Mouse (Mus musculus) erythroblast, embryonic 14.5 days (primary cell): ENCODE results near the gene Nrxn3.

ENCODE experiments used
- GATA1 ChIP-seq: IDR thresholded peaks from 2 replicates; pipeline ENCODE4 v1.6.1; 2012; ENCODE audit warnings: low read length, inconsistent platforms, mixed read lengths
- TAL1 ChIP-seq: IDR thresholded peaks from 3 replicates; pipeline ENCODE4 v1.6.1; 2012; ENCODE audit warnings: low read length, inconsistent platforms, mixed read lengths

GRCm38 (mm10) chr12:88868288-88868687 lies 145.6 kb downstream of the Nrxn3 start:
- TF ChIP-seq GATA1 = no peak
- TF ChIP-seq TAL1 = no peak
